Mouse (Mus musculus) retina, embryonic 14.5 days (tissue): ENCODE data around the gene Ndufaf2.

Experiments
- DNase-seq: peaks from one replicate; pipeline ENCODE4 v3.0.0-alpha.2; 2015; ENCODE audit warnings: low spot score

Gene Ndufaf2

GRCm38 (mm10) chr13:107962741-107963140, 195.7 kb downstream of the Ndufaf2 start:
- no peak for DNase-seq

DNA sequence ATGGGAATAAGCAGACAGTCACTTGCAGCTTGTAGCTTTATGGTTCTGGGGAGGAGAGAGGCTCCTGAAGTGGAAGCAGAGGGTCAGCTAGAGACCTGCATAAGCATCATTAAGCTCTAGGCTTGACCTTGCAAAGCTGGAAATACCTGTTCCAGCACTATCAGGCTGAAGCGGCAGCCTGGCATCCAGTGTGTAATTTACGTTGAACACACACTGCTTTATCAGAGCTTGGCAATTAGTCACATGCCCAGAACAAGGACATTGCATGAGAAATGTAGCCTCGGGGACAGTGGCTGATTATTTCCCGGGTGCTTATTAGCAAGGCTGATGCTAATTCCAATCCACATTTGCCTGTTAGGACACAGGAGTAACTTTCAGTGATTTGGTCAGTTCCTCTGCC, 196.5 kb downstream of the Ndufaf2 start:
- DNase-seq: no peak

- DNase-seq: no peak
Observed at GRCm38 (mm10) chr13:107961501-107961900, 196.9 kb downstream of the Ndufaf2 start.

GRCm38 (mm10) chr13:107960549-107960948, 197.9 kb downstream of the Ndufaf2 start:
- DNase-seq: no peak

DNA sequence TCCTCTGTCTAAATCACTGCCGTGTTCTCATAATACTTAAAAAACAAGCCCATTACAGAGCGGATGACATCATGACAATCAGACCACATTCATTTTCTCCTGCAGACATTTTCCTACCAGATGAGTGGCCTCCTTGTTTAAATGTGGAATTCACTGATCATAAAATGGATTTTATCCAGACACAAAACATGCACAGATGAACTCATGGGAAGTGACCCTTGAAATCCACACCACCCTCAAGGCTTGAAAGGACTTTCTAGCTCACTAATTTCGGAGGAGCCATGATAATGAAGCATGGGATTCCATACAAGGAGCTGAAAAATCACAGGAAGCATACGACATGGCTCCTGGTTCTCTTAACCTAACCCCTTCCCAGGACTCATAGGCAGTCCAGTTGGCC, 198.5 kb downstream of the Ndufaf2 start:
- DNase-seq: no peak

GRCm38 (mm10) chr13:107956246-107956645, 202.2 kb downstream of the Ndufaf2 start:
- no peak for DNase-seq

DNA sequence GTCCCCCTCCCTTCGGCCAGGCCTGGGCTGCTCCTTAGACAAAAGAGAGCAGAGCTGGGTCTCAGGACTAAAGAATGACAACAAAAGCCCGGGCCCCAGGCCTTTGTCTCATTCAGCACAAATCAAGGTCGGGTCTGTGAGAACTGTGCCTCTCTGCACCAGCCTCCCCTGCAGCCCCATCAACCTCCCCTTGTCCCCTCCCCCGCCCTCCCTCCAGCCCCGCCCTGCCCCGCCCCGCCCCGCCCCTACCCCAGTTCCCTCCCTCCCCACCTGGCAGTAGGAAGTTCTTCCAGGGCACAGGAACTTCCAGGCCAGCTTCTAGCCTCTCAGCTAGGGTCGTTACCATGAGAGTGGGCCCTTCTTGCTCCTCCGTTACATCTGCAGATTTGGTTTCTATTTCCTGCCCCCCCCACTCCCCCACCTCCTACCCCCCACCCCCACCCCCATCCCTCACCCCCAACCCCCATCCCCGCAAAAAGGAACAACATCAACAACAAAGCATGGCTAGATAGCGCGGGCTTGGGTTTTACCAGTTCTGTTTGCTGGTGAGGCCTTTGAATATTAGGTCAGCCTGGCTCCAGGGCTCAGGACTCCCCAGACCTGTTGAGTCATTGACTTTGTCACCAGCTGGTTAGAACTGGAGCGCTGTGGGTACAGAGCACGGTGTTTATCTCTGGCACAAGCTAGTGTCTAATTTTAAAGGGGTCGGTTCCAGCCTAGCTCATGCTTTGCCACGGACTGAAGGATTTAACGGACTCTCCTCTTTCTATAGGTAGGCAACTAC, 202.9 kb downstream of the Ndufaf2 start:
- peak; percentile 92 for DNase-seq

DNA sequence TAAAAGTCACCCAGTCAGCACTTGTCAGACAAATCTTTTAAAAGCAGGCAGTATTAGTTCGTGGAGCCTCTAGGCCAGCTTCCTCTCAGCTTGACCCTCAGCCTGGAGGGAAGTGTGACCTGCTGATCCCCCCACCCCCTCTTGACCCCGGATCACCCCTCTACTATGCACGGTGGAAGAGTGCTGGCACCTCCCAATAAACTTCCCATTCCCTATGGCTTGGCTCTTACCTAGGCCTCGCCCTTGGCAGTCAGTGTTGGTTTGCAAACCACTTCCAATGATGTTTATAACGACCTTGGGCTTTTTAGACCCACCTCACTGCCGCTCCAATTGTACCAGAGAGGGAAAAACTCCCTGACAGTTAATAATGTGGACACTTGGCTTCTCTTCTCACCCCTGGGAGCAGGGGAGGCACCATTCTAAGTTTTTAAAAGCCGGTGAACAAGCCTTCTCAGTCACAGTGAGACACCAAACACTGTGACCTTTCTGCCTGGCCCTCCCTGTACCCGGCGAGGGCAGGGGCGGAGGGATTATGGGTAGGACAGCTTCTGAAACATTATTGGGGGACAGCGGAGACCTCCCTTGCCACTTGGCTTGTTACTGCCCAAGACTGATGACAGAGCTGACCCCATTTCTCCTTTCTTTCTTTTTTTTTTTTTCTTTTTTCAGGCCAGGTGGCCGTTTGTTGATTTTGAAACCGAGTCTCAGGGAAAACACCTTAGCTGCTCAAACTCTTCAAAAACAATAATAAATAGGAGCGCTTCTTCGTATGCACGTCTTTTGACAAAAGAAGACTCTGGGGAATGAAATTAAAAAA, 203.8 kb downstream of the Ndufaf2 start:
- DNase-seq: peak; percentile 59

DNA sequence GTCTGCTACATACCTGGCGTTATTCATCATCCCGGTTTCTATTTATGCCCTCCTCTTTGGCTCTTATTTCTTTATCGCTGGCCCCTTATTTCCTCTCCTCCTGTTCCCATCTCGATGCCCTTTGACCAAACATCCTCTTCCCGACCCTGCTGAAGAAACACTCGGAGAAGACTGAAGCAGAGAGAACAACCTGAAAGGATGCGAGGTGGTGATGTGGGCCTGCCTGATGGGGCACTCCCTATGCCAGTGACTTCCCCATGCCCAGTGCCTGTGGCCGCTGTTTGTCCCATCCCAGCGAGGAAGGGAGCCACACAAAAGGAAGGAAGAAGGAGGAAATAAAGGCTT, 204.4 kb downstream of the Ndufaf2 start:
- no peak for DNase-seq
